Comparison of ENCODE assay signal across 8 mouse cellular contexts in the genomic region with DNA sequence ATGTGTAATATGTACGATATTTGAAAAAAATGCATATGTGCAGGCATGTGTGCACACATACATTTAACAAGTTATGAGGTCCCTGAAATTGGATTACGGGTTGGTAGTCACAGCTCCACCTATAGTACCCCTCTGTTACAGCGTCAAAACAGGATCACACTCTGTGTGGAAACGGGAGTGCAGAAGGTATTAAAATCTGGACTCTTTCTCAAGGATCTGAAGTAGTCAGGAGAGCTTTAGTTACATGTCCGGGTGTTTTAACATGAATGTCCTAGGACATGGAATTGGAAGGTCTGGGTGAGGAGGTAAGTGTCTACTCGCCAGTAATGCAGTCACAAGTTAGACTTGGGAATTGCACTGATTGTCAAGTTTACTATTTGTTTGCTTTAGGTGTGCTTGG. TPM values are rescaled to one million over a fixed set of nuclear protein-coding genes. Genes with fewer than 3 reads are reported as not detected.
DNase-seq lines count a peak whose midpoint lies in the region; ATAC-seq and TF ChIP-seq lines count a peak whose summit lies in the region.

No protein-coding gene starts in this region.

- 2% methylated on average over 6 of the region's 6 CpGs for WGBS in cerebellum, adult 2 months
- WGBS in hindbrain, embryonic 16.5 days, result 9% methylated on average over 6 of the region's 6 CpGs
- 7% methylated on average over 6 of the region's 6 CpGs for WGBS in limb, embryonic 14.5 days

- H3K4me1 ChIP-seq in cerebellum, adult 2 months (ENCODE audit: control insufficient read depth, insufficient read depth, low read length), result peaks cover 6% of the 10 kb centered on the region
- H3K4me1 ChIP-seq in hindbrain, embryonic 16.5 days (ENCODE audit: control insufficient read depth, insufficient read depth, low read depth, low read length), result peaks cover 22% of the 10 kb centered on the region
- peaks cover 16% of the 10 kb centered on the region for H3K4me1 ChIP-seq in limb, embryonic 14.5 days (ENCODE audit: control insufficient read depth, insufficient read depth, low read length)

- peak overlapping the region; percentile 56; the same call in 1 of the 2 replicates for H3K9ac ChIP-seq in hindbrain, embryonic 16.5 days (ENCODE audit: low read depth, low read length)
- H3K9ac ChIP-seq in limb, embryonic 14.5 days (ENCODE audit: low read depth, low read length, severe bottlenecking), result peak overlapping the region; percentile 93

- no peak for TF ChIP-seq CTCF in cerebellum, adult 2 months (IDR thresholded peaks at IDR 0.05; ENCODE audit: borderline replicate concordance, insufficient read depth, low read depth, low read length)

- no peak overlapping the region for H3K27ac ChIP-seq in cerebellum, adult 2 months (ENCODE audit: insufficient read depth, low read length)
- peak overlapping the region; percentile 39; the same call in 1 of the 2 replicates for H3K27ac ChIP-seq in hindbrain, embryonic 16.5 days (ENCODE audit: low read depth, low read length)
- H3K27ac ChIP-seq in limb, embryonic 14.5 days (replicated peaks; ENCODE audit: low read depth, low read length), result peak overlapping the region; percentile 26; the same call in 1 of the 2 replicates

- DNase-seq in right cerebral cortex, adult 2 months (ENCODE audit: low spot score in 2 of 2), result peak; percentile 38 to 44
- no peak for DNase-seq in right cerebral cortex, postnatal 14 days
- peak; percentile 37 to 59 for DNase-seq in cerebellum, adult 2 months
- DNase-seq in forelimb bud, embryonic 11.5 days (ENCODE audit: low read depth, low spot score), result peak; percentile 69
- peak; percentile 77 for DNase-seq in limb, embryonic 14.5 days (ENCODE audit: low spot score)
- DNase-seq in naive thymus-derived CD4-positive, alpha-beta T cell, adult 2 months (ENCODE audit: low read depth), result peak; percentile 53
- DNase-seq in testis, postnatal 10 days (ENCODE audit: low spot score), result no peak

- no peaks in the 10 kb centered on the region for H3K36me3 ChIP-seq in hindbrain, embryonic 16.5 days (ENCODE audit: control insufficient read depth, insufficient read depth, low read length)
- H3K36me3 ChIP-seq in limb, embryonic 14.5 days (ENCODE audit: control insufficient read depth, insufficient read depth, low read length), result no peaks in the 10 kb centered on the region

- ATAC-seq in hindbrain, embryonic 16.5 days, result no peak
- peak; percentile 63 for ATAC-seq in limb, embryonic 14.5 days (ENCODE audit: low FRiP score, low read depth)

- peak overlapping the region; percentile 32 for H3K4me3 ChIP-seq in cerebellum, adult 2 months (replicated peaks; ENCODE audit: insufficient read depth, low read depth, low read length)
- peak overlapping the region; percentile 93 for H3K4me3 ChIP-seq in hindbrain, embryonic 16.5 days (ENCODE audit: low read length)
- peak overlapping the region; percentile 88 for H3K4me3 ChIP-seq in limb, embryonic 14.5 days (replicated peaks; ENCODE audit: low read length)

- no peak for TF ChIP-seq POLR2A in cerebellum, adult 2 months (IDR thresholded peaks at IDR 0.05; ENCODE audit: borderline replicate concordance, insufficient read depth, low read length)
- TF ChIP-seq POLR2A in limb, embryonic 14.5 days (IDR thresholded peaks at IDR 0.05; ENCODE audit: borderline replicate concordance, extremely low read depth, insufficient read depth, insufficient read length), result no peak

- H3K9me3 ChIP-seq in hindbrain, embryonic 16.5 days (ENCODE audit: control insufficient read depth, low read length), result no peaks in the 10 kb centered on the region
- no peaks in the 10 kb centered on the region for H3K9me3 ChIP-seq in limb, embryonic 14.5 days (ENCODE audit: control insufficient read depth, low read length)

- no peaks in the 10 kb centered on the region for H3K27me3 ChIP-seq in cerebellum, adult 2 months (ENCODE audit: control insufficient read depth, insufficient read depth, low read length)
- H3K27me3 ChIP-seq in hindbrain, embryonic 16.5 days (replicated peaks; ENCODE audit: control insufficient read depth, insufficient read depth, low read length), result no peaks in the 10 kb centered on the region
- H3K27me3 ChIP-seq in limb, embryonic 14.5 days (ENCODE audit: control insufficient read depth, insufficient read depth, low read length), result no peaks in the 10 kb centered on the region

- peak overlapping the region; percentile 86 for H3K4me2 ChIP-seq in hindbrain, embryonic 16.5 days (ENCODE audit: low read length)
- H3K4me2 ChIP-seq in limb, embryonic 14.5 days (replicated peaks; ENCODE audit: low read depth, low read length, severe bottlenecking), result peak overlapping the region; percentile 77

RNA-seq across cellular contexts. Expression of a gene that starts 34.0 kb away (rescaled TPM):
- 59.2 and 59.8 TPM in 2 replicates for polyA plus RNA-seq in cerebellum, adult 2 months (2012; rRNA removed)
- 32.8 and 33.7 TPM in 2 replicates for polyA plus RNA-seq in hindbrain, embryonic 16.5 days (2015; fragmentation: Nextera tagmentation; extraction: Ambion mirVana)
- 52.5 and 59.1 TPM in 2 replicates for polyA plus RNA-seq in limb, embryonic 14.5 days (2012; rRNA removed)
- polyA plus RNA-seq in limb, embryonic 14.5 days (2014; fragmentation: Nextera tagmentation; extraction: Ambion mirVana), result 60.0 and 61.8 TPM in 2 replicates

Comparison
In these comparisons a context has a peak if more than half of its experiments do, and no peak if none do; other contexts are left out.
1. DNase-seq: peak in right cerebral cortex, adult 2 months (2 of 2), cerebellum, adult 2 months (2 of 2), forelimb bud, embryonic 11.5 days (single experiment), limb, embryonic 14.5 days (single experiment) and naive thymus-derived CD4-positive, alpha-beta T cell, adult 2 months (single experiment); none in right cerebral cortex, postnatal 14 days (single experiment) and testis, postnatal 10 days (single experiment).
2. H3K4me3 ChIP-seq: peak in every context shown above with its lines; median percentile 93 in hindbrain, embryonic 16.5 days; 88 in limb, embryonic 14.5 days; 32 in cerebellum, adult 2 months.